Comparison of ENCODE assay signal across 7 mouse cellular contexts in the genomic region with DNA sequence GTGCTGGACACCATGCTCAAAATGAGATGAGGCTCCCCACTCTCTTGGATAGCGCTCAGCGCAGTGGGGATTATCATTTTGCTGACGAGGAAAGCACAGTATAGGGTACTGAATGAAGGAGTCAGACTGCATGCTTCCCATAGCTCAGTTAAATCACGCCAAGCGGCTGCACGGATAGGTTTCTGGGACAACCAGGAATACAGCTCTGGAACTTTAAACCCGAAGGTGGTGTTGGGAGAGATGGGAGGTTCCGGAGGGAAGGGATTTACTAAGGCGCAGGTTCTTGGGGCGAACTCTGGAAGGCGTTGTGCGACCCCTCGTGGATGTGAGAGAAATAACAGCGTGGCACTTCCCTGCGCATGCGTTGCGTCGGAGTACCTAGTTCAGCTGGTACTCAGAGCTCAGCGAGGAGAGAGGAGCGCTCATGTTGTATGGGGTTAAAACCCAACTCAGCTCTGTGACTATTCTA. TPM values are rescaled to one million over a fixed set of nuclear protein-coding genes. Genes with fewer than 3 reads are reported as not detected.
DNase-seq lines count a peak whose midpoint lies in the region; ATAC-seq and TF ChIP-seq lines count a peak whose summit lies in the region.

No protein-coding gene starts in this region.

- TF ChIP-seq POLR2A in kidney, adult 2 months (IDR thresholded peaks at IDR 0.05; ENCODE audit: low read depth, low read length): no peak
- no peak for TF ChIP-seq POLR2A in spleen, adult 2 months (IDR thresholded peaks at IDR 0.05; ENCODE audit: low read depth, low read length)

- peaks cover 8% of the 10 kb centered on the region; the same call in 1 of the 2 replicates for H3K4me1 ChIP-seq in embryonic facial prominence, embryonic 12.5 days
- H3K4me1 ChIP-seq in kidney, adult 2 months (ENCODE audit: control insufficient read depth, insufficient read depth, low read length): no peaks in the 10 kb centered on the region; the same call in 1 of the 2 replicates
- H3K4me1 ChIP-seq in limb, embryonic 12.5 days (replicated peaks): peaks cover 12% of the 10 kb centered on the region
- H3K4me1 ChIP-seq in midbrain, embryonic 15.5 days: peaks cover 13% of the 10 kb centered on the region
- H3K4me1 ChIP-seq in spleen, adult 2 months (ENCODE audit: control insufficient read depth, insufficient read depth, insufficient read length): no peaks in the 10 kb centered on the region; the same call in 1 of the 2 replicates

- 0 out of 2 replicates have a peak overlapping the region, but pooled peaks have one; percentile 0 for H3K9ac ChIP-seq in embryonic facial prominence, embryonic 12.5 days
- peak overlapping the region; percentile 2; the same call in 1 of the 2 replicates for H3K9ac ChIP-seq in limb, embryonic 12.5 days (replicated peaks)
- H3K9ac ChIP-seq in midbrain, embryonic 15.5 days: peak overlapping the region; percentile 30; the same call in 1 of the 2 replicates

- WGBS in embryonic facial prominence, embryonic 12.5 days: 8% methylated on average over 20 of the region's 20 CpGs
- WGBS in kidney, adult 2 months: 8% methylated on average over 20 of the region's 20 CpGs
- WGBS in limb, embryonic 12.5 days: 7% methylated on average over 20 of the region's 20 CpGs
- WGBS in midbrain, embryonic 15.5 days: 5% methylated on average over 20 of the region's 20 CpGs
- 9% methylated on average over 20 of the region's 20 CpGs for WGBS in spleen, adult 2 months

- no peaks in the 10 kb centered on the region for H3K36me3 ChIP-seq in embryonic facial prominence, embryonic 12.5 days
- H3K36me3 ChIP-seq in kidney, adult 2 months (ENCODE audit: control insufficient read depth, insufficient read depth, low read length): no peaks in the 10 kb centered on the region
- no peaks in the 10 kb centered on the region for H3K36me3 ChIP-seq in limb, embryonic 12.5 days
- H3K36me3 ChIP-seq in midbrain, embryonic 15.5 days (replicated peaks): no peaks in the 10 kb centered on the region
- no peaks in the 10 kb centered on the region for H3K36me3 ChIP-seq in spleen, adult 2 months (ENCODE audit: control insufficient read depth, insufficient read depth, low read length)

- H3K4me3 ChIP-seq in embryonic facial prominence, embryonic 12.5 days: peak overlapping the region; percentile 17; the same call in 1 of the 2 replicates
- H3K4me3 ChIP-seq in kidney, adult 2 months (ENCODE audit: insufficient read depth, low read depth, low read length): peak overlapping the region; percentile 18; the same call in 1 of the 2 replicates
- peak overlapping the region; percentile 25 for H3K4me3 ChIP-seq in limb, embryonic 12.5 days (replicated peaks)
- peak overlapping the region; percentile 29 for H3K4me3 ChIP-seq in midbrain, embryonic 15.5 days
- peak overlapping the region; percentile 40 for H3K4me3 ChIP-seq in spleen, adult 2 months (ENCODE audit: extremely low read depth, insufficient read depth, insufficient read length)

- H3K27ac ChIP-seq in embryonic facial prominence, embryonic 12.5 days: no peak overlapping the region
- no peak overlapping the region for H3K27ac ChIP-seq in kidney, adult 2 months (ENCODE audit: insufficient read depth, low read depth, low read length)
- H3K27ac ChIP-seq in limb, embryonic 12.5 days: peak overlapping the region; percentile 37; the same call in 1 of the 2 replicates
- peak overlapping the region; percentile 36; the same call in 1 of the 2 replicates for H3K27ac ChIP-seq in midbrain, embryonic 15.5 days
- H3K27ac ChIP-seq in spleen, adult 2 months (ENCODE audit: insufficient read depth, low read length): no peak overlapping the region

- peak; percentile 16 for ATAC-seq in embryonic facial prominence, embryonic 12.5 days (ENCODE audit: insufficient number of reproducible peaks, insufficient read depth, low FRiP score, low TSS enrichment)
- ATAC-seq in limb, embryonic 12.5 days (ENCODE audit: insufficient number of reproducible peaks, insufficient read depth, low FRiP score, low TSS enrichment, low read depth): peak; percentile 43
- peak; percentile 81 for ATAC-seq in midbrain, embryonic 15.5 days (replicated peaks)

- no peaks in the 10 kb centered on the region for H3K27me3 ChIP-seq in embryonic facial prominence, embryonic 12.5 days
- no peaks in the 10 kb centered on the region for H3K27me3 ChIP-seq in kidney, adult 2 months (replicated peaks; ENCODE audit: control insufficient read depth, insufficient read depth, low read length)
- no peaks in the 10 kb centered on the region for H3K27me3 ChIP-seq in limb, embryonic 12.5 days
- H3K27me3 ChIP-seq in midbrain, embryonic 15.5 days (replicated peaks): no peaks in the 10 kb centered on the region
- H3K27me3 ChIP-seq in spleen, adult 2 months (ENCODE audit: control insufficient read depth, insufficient read depth, low read length): no peaks in the 10 kb centered on the region

- TF ChIP-seq CTCF in kidney, adult 2 months (conservative IDR thresholded peaks at IDR 0.05; ENCODE audit: insufficient read depth, insufficient read length, low read depth, low read length): peak; percentile 99
- peak; percentile 92 for TF ChIP-seq CTCF in spleen, adult 2 months (IDR thresholded peaks at IDR 0.05; ENCODE audit: extremely low read depth, insufficient read depth, insufficient read length, insufficient replicate concordance)

- H3K4me2 ChIP-seq in embryonic facial prominence, embryonic 12.5 days (replicated peaks): peak overlapping the region; percentile 45
- H3K4me2 ChIP-seq in limb, embryonic 12.5 days: peak overlapping the region; percentile 53
- peak overlapping the region; percentile 54 for H3K4me2 ChIP-seq in midbrain, embryonic 15.5 days

- H3K9me3 ChIP-seq in embryonic facial prominence, embryonic 12.5 days: no peaks in the 10 kb centered on the region
- no peaks in the 10 kb centered on the region for H3K9me3 ChIP-seq in limb, embryonic 12.5 days
- H3K9me3 ChIP-seq in midbrain, embryonic 15.5 days: no peaks in the 10 kb centered on the region

- DNase-seq in adrenal gland, postnatal 25 days: peak; percentile 84
- peak; percentile 91 to 96 for DNase-seq in heart, adult 18-20 months
- peak; percentile 92 for DNase-seq in kidney, adult 2 months
- DNase-seq in spleen, adult 2 months (ENCODE audit: low read depth in 1 of 2, low spot score in 2 of 2): peak; percentile 59 to 70

RNA-seq across cellular contexts. Expression of gene Gm21885, which starts 4.8 kb away (rescaled TPM):
- not detected in 2 replicates for total RNA-seq in adrenal gland, postnatal 25 days (2021)
- not detected in 2 replicates for polyA plus RNA-seq in embryonic facial prominence, embryonic 12.5 days (2016; fragmentation: Nextera tagmentation; extraction: Ambion mirVana)
- under 1 TPM in 1 of 2 experiments, not detected in 1; 0.77 TPM for total RNA-seq in heart, adult 18-20 months (2021)
- not detected in 2 replicates for polyA plus RNA-seq in kidney, adult 2 months (2012; rRNA removed)
- not detected in 2 replicates for polyA plus RNA-seq in limb, embryonic 12.5 days (2016; fragmentation: Nextera tagmentation; extraction: Ambion mirVana)
- 0.45 and 0.89 TPM in 2 replicates for polyA plus RNA-seq in midbrain, embryonic 15.5 days (2015; fragmentation: Nextera tagmentation; extraction: Ambion mirVana)
- not detected in 2 replicates for polyA plus RNA-seq in spleen, adult 2 months (2012; rRNA removed)

RNA-seq across cellular contexts. Expression of gene Wfikkn2, which starts 31.1 kb away (rescaled TPM):
- total RNA-seq in adrenal gland, postnatal 25 days (2021): 0.39 TPM in 1 of 2 replicates, not detected in the other
- 11.8 and 13.9 TPM in 2 replicates for polyA plus RNA-seq in embryonic facial prominence, embryonic 12.5 days (2016; fragmentation: Nextera tagmentation; extraction: Ambion mirVana)
- 1 to 10 TPM; 5.8 to 6.6 TPM for total RNA-seq in heart, adult 18-20 months (2021)
- polyA plus RNA-seq in kidney, adult 2 months (2012; rRNA removed): 0.33 and 0.38 TPM in 2 replicates
- polyA plus RNA-seq in limb, embryonic 12.5 days (2016; fragmentation: Nextera tagmentation; extraction: Ambion mirVana): 20.6 and 22.6 TPM in 2 replicates
- polyA plus RNA-seq in midbrain, embryonic 15.5 days (2015; fragmentation: Nextera tagmentation; extraction: Ambion mirVana): 5.5 and 5.6 TPM in 2 replicates
- polyA plus RNA-seq in spleen, adult 2 months (2012; rRNA removed): 0.69 and 0.93 TPM in 2 replicates

RNA-seq across cellular contexts. Expression of gene Luc7l3, which starts 44.9 kb away (rescaled TPM):
- total RNA-seq in adrenal gland, postnatal 25 days (2021): 97.2 and 105 TPM in 2 replicates
- polyA plus RNA-seq in embryonic facial prominence, embryonic 12.5 days (2016; fragmentation: Nextera tagmentation; extraction: Ambion mirVana): 143 and 146 TPM in 2 replicates
- 10 to 100 TPM; 31.4 to 34.7 TPM for total RNA-seq in heart, adult 18-20 months (2021)
- 6.6 and 8.5 TPM in 2 replicates for polyA plus RNA-seq in kidney, adult 2 months (2012; rRNA removed)
- polyA plus RNA-seq in limb, embryonic 12.5 days (2016; fragmentation: Nextera tagmentation; extraction: Ambion mirVana): 143 and 148 TPM in 2 replicates
- polyA plus RNA-seq in midbrain, embryonic 15.5 days (2015; fragmentation: Nextera tagmentation; extraction: Ambion mirVana): 129 and 143 TPM in 2 replicates
- 6.6 and 7.3 TPM in 2 replicates for polyA plus RNA-seq in spleen, adult 2 months (2012; rRNA removed)

RNA-seq across cellular contexts. Expression of gene Ankrd40, which starts 50.9 kb away (rescaled TPM):
- total RNA-seq in adrenal gland, postnatal 25 days (2021): 154 and 158 TPM in 2 replicates
- 25.5 and 35.8 TPM in 2 replicates for polyA plus RNA-seq in embryonic facial prominence, embryonic 12.5 days (2016; fragmentation: Nextera tagmentation; extraction: Ambion mirVana)
- 100 to 1,000 TPM; 274 to 280 TPM for total RNA-seq in heart, adult 18-20 months (2021)
- polyA plus RNA-seq in kidney, adult 2 months (2012; rRNA removed): 124 and 139 TPM in 2 replicates
- 23.9 and 35.0 TPM in 2 replicates for polyA plus RNA-seq in limb, embryonic 12.5 days (2016; fragmentation: Nextera tagmentation; extraction: Ambion mirVana)
- 16.7 and 18.4 TPM in 2 replicates for polyA plus RNA-seq in midbrain, embryonic 15.5 days (2015; fragmentation: Nextera tagmentation; extraction: Ambion mirVana)
- polyA plus RNA-seq in spleen, adult 2 months (2012; rRNA removed): 50.7 and 65.5 TPM in 2 replicates

Comparison
In these comparisons a context has a peak if more than half of its experiments do, and no peak if none do; other contexts are left out.
1. ATAC-seq: peak in every context shown above with its lines; median percentile 81 in midbrain, embryonic 15.5 days; 43 in limb, embryonic 12.5 days; 16 in embryonic facial prominence, embryonic 12.5 days.
2. H3K27ac ChIP-seq: peak in limb, embryonic 12.5 days (single experiment) and midbrain, embryonic 15.5 days (single experiment); none in embryonic facial prominence, embryonic 12.5 days (single experiment), kidney, adult 2 months (single experiment) and spleen, adult 2 months (single experiment).
3. RNA of gene Luc7l3, which starts 44.9 kb away (polyA plus RNA-seq): 143 to 146 TPM in embryonic facial prominence, embryonic 12.5 days, 129 to 143 TPM in midbrain, embryonic 15.5 days and 143 to 148 TPM in limb, embryonic 12.5 days; 6.6 to 8.5 TPM in kidney, adult 2 months and 6.6 to 7.3 TPM in spleen, adult 2 months; every median in the first group is over 10 times any median in the second.
4. Peak in every context shown above with its lines, with median percentiles within 50 percentile points of each other: DNase-seq, H3K4me2 ChIP-seq, H3K4me3 ChIP-seq and H3K9ac ChIP-seq.